Mouse (Mus musculus) gastrocnemius, adult 8-10 months (tissue): ENCODE measurements around the gene Lix1l. TPM values are rescaled to one million over a fixed set of nuclear protein-coding genes. Genes with fewer than 3 reads are reported as not detected.

Source experiments
- DNase-seq, 2 experiments: peaks; one replicate each; pipeline ENCODE4 v3.0.0; 2022; ENCODE audit warnings: low spot score in 2 of 2
- total RNA-seq, 4 experiments: library from RNA; stranded (reverse); gene quantifications; 2 replicates each; pipeline ENCODE4 v1.2.4; 2022

The Lix1l gene
- total RNA-seq, 4 experiments from 2014 or later: 3.5 to 6.8 (median 4.4) TPM

GRCm38 (mm10) chr3:96565105-96565504 lies 35.8 kb upstream of the Lix1l start:
- no peak for DNase-seq

- DNase-seq: no peak
Observed at GRCm38 (mm10) chr3:96566661-96567450, 34.1 kb upstream of the Lix1l start.

GRCm38 (mm10) chr3:96568605-96569004 lies 32.3 kb upstream of the Lix1l start:
- no peak for DNase-seq

GRCm38 (mm10) chr3:96569506-96569905 lies 31.4 kb upstream of the Lix1l start:
- DNase-seq: no peak

GRCm38 (mm10) chr3:96569966-96570605 lies 30.9 kb upstream of the Lix1l start:
- DNase-seq: no peak

- no peak for DNase-seq
Observed at GRCm38 (mm10) chr3:96570643-96571042, 30.3 kb upstream of the Lix1l start.

- no peak for DNase-seq
Observed at GRCm38 (mm10) chr3:96571336-96571735, 29.6 kb upstream of the Lix1l start.

- DNase-seq: peak in 1 of 2 experiments; percentile 42
Observed at GRCm38 (mm10) chr3:96571896-96572698, 28.9 kb upstream of the Lix1l start.

- peak in 1 of 2 experiments; percentile 68 for DNase-seq
Observed at GRCm38 (mm10) chr3:96573611-96574511, 27.1 kb upstream of the Lix1l start.

- peak in 1 of 2 experiments; percentile 76 for DNase-seq
Observed at GRCm38 (mm10) chr3:96575272-96575984, 25.5 kb upstream of the Lix1l start.

- peak; percentile 81 to 87 for DNase-seq
Observed at GRCm38 (mm10) chr3:96576005-96576658, 24.8 kb upstream of the Lix1l start.

- peak; percentile 93 to 94 for DNase-seq
Observed at GRCm38 (mm10) chr3:96576690-96577541, 24.0 kb upstream of the Lix1l start, which contains the start of gene Gm16253. Gene Gm16253, plus strand, starts transcription at chr3:96576984.

- DNase-seq: no peak
Observed at GRCm38 (mm10) chr3:96577566-96577965, 23.4 kb upstream of the Lix1l start.

GRCm38 (mm10) chr3:96578561-96579238 lies 22.2 kb upstream of the Lix1l start:
- DNase-seq: no peak

GRCm38 (mm10) chr3:96579239-96579750 lies 21.7 kb upstream of the Lix1l start:
- DNase-seq: no peak

GRCm38 (mm10) chr3:96579885-96580454 lies 21.0 kb upstream of the Lix1l start:
- peak; percentile 84 to 85 for DNase-seq

GRCm38 (mm10) chr3:96581141-96581540 lies 19.8 kb upstream of the Lix1l start:
- no peak for DNase-seq
